Mouse (Mus musculus) R1 (cell line): ENCODE measurements around the gene Xpnpep2.
A peak's percentile ranks its signal among the peaks of the same experiment; 100 is the strongest.

Experiments used
- DNase-seq: peaks from one replicate; pipeline ENCODE4 v3.0.0-alpha.2; 2018; ENCODE audit warnings: low read depth, low spot score

Gene Xpnpep2

GRCm38 (mm10) chrX:48124132-48125071 is 15.9 kb downstream of the Xpnpep2 start:
- DNase-seq, result peak; percentile 42

- DNase-seq, result no peak
Observed at GRCm38 (mm10) chrX:48126903-48127476, 18.5 kb downstream of the Xpnpep2 start.

- no peak for DNase-seq
Observed at GRCm38 (mm10) chrX:48127502-48128218, 19.1 kb downstream of the Xpnpep2 start.

GRCm38 (mm10) chrX:48129167-48129566 is 20.6 kb downstream of the Xpnpep2 start:
- no peak for DNase-seq

GRCm38 (mm10) chrX:48136935-48137334 is 28.4 kb downstream of the Xpnpep2 start:
- no peak for DNase-seq

- no peak for DNase-seq
Observed at GRCm38 (mm10) chrX:48138011-48138410, 29.5 kb downstream of the Xpnpep2 start.

GRCm38 (mm10) chrX:48138539-48139275 is 30.2 kb downstream of the Xpnpep2 start:
- DNase-seq, result peak; percentile 8

GRCm38 (mm10) chrX:48139368-48140285 is 31.1 kb downstream of the Xpnpep2 start:
- DNase-seq, result peak; percentile 5

GRCm38 (mm10) chrX:48140286-48140877 is 31.9 kb downstream of the Xpnpep2 start:
- no peak for DNase-seq

GRCm38 (mm10) chrX:48141481-48141880 is 33.0 kb downstream of the Xpnpep2 start:
- peak; percentile 4 for DNase-seq

GRCm38 (mm10) chrX:48143415-48144335 is 35.1 kb downstream of the Xpnpep2 start:
- no peak for DNase-seq

GRCm38 (mm10) chrX:48146262-48146661 is 37.7 kb downstream of the Xpnpep2 start, which contains the start of gene Sash3:
Sash3 (plus strand) TSS chrX:48146436.
- no peak for DNase-seq

- DNase-seq, result no peak
Observed at GRCm38 (mm10) chrX:48147226-48147625, 38.7 kb downstream of the Xpnpep2 start.

- DNase-seq, result no peak
Observed at GRCm38 (mm10) chrX:48147741-48148186, 39.2 kb downstream of the Xpnpep2 start.

- no peak for DNase-seq
Observed at GRCm38 (mm10) chrX:48152106-48152505, 43.6 kb downstream of the Xpnpep2 start.

GRCm38 (mm10) chrX:48153414-48153813 is 44.9 kb downstream of the Xpnpep2 start:
- no peak for DNase-seq

GRCm38 (mm10) chrX:48153949-48154348 is 45.4 kb downstream of the Xpnpep2 start:
- no peak for DNase-seq

- no peak for DNase-seq
Observed at GRCm38 (mm10) chrX:48155489-48155888, 47.0 kb downstream of the Xpnpep2 start.

GRCm38 (mm10) chrX:48157396-48157795 is 48.9 kb downstream of the Xpnpep2 start:
- no peak for DNase-seq
